Mouse (Mus musculus) lung, embryonic 14.5 days (tissue): Measurements from ENCODE around the gene Secisbp2l. TPM values are rescaled to one million over a fixed set of nuclear protein-coding genes. Genes with fewer than 3 reads are reported as not detected.

Experiments
- ATAC-seq: fragments of 200-750 bp; cut with Nextera tagmentation; 2 replicates; pipeline ENCODE4 v1.8.0; 2017; ENCODE audit warnings: mild to moderate bottlenecking, moderate TSS enrichment, moderate library complexity; ENCODE audit not compliant: insufficient read depth
- DNase-seq: peaks from one replicate; pipeline ENCODE4 v3.0.0-alpha.2; 2015
- H3K27ac ChIP-seq: fragments of 300-500 bp; sonication (generic); 2 replicates; pipeline ENCODE4 v1.5.1; 2014; ENCODE audit warnings: low read depth, mild to moderate bottlenecking, moderate library complexity
- H3K27me3 ChIP-seq: fragments of 300-500 bp; sonication (generic); 2 replicates; pipeline ENCODE4 v1.6.1; 2014; ENCODE audit warnings: low read length, control low read depth; ENCODE audit not compliant: insufficient read depth
- H3K36me3 ChIP-seq: fragments of 300-500 bp; sonication (generic); 2 replicates; pipeline ENCODE4 v1.6.1; 2014; ENCODE audit warnings: control low read depth; ENCODE audit not compliant: insufficient read depth
- H3K4me1 ChIP-seq: fragments of 300-500 bp; sonication (generic); 2 replicates; pipeline ENCODE4 v1.6.1; 2014; ENCODE audit warnings: antibody characterized with exemption, control low read depth; ENCODE audit not compliant: insufficient read depth
- H3K4me2 ChIP-seq: fragments of 300-500 bp; sonication (generic); 2 replicates; pipeline ENCODE4 v1.6.1; 2014; ENCODE audit warnings: mild to moderate bottlenecking
- H3K4me3 ChIP-seq: fragments of 300-500 bp; sonication (generic); 2 replicates; pipeline ENCODE4 v1.5.1; 2014; ENCODE audit warnings: low read depth, low read length
- H3K9ac ChIP-seq: fragments of 300-500 bp; sonication (generic); 2 replicates; pipeline ENCODE4 v1.6.1; 2014
- H3K9me3 ChIP-seq: fragments of 300-500 bp; sonication (generic); 2 replicates; pipeline ENCODE4 v1.6.1; 2016; ENCODE audit warnings: low read depth, low read length, control low read depth
- CTCF ChIP-seq: IDR thresholded peaks from 2 replicates; pipeline ENCODE4 v1.5.1; 2016; ENCODE audit warnings: antibody characterized with exemption, low read depth
- WGBS: fragments of 180-500 bp; shearing (Covaris S2); extraction: QIAGEN DNeasy Blood & Tissue Kit; methylation state at CpG from one replicate; pipeline ENCODE4 v1.1.7; 2014; 5-methylcytosine and 5-hydroxymethylcytosine counted together
- polyA plus RNA-seq: library from polyadenylated mRNA; unstranded; fragments of >200 nt; fragmentation: Nextera tagmentation; extraction: Ambion mirVana; gene quantifications from 2 replicates; pipeline ENCODE4 v1.2.1, GENCODE M21; 2014

Gene Secisbp2l
- polyA plus RNA-seq, 1 experiment from 2014 or later: 22.6 TPM

- ATAC-seq (no peak), DNase-seq (no peak)
- Histone ChIP-seq H3K27ac (no peak overlapping the region), H3K9ac (no peak overlapping the region), H3K4me1 (peaks cover 7% of the 10 kb centered on the region), H3K4me3 (no peak overlapping the region), H3K9me3 (no peaks in the 10 kb centered on the region), H3K27me3 (no peaks in the 10 kb centered on the region), H3K4me2 (no peak overlapping the region), H3K36me3 (peaks cover 5% of the 10 kb centered on the region; the same call in 1 of the 2 replicates)
- TF ChIP-seq CTCF: no peak
- 65% methylated on average over 4 of the region's 4 CpGs for WGBS
These were observed 1.7 kb upstream of the Secisbp2l start for GRCm38 (mm10) chr2:125784392-125784791.

- no peak overlapping the region for H3K4me3 ChIP-seq
- ATAC-seq (no peak), DNase-seq (no peak)
- no peaks in the 10 kb centered on the region for H3K9me3 ChIP-seq
- H3K4me1 ChIP-seq: peaks cover 7% of the 10 kb centered on the region
- 43% methylated on average over 4 of the region's 4 CpGs for WGBS
- TF ChIP-seq CTCF: no peak
- no peak overlapping the region for H3K27ac ChIP-seq
- H3K4me2 ChIP-seq: no peak overlapping the region
- H3K9ac ChIP-seq: no peak overlapping the region
- peaks cover 5% of the 10 kb centered on the region; the same call in 1 of the 2 replicates for H3K36me3 ChIP-seq
- H3K27me3 ChIP-seq: no peaks in the 10 kb centered on the region
These were observed 1.2 kb upstream of the Secisbp2l start for GRCm38 (mm10) chr2:125783868-125784267.

- peaks cover 5% of the 10 kb centered on the region; the same call in 1 of the 2 replicates for H3K36me3 ChIP-seq
- DNase-seq: no peak
- no peaks in the 10 kb centered on the region for H3K9me3 ChIP-seq
- peak overlapping the region; percentile 80 for H3K4me2 ChIP-seq
- peak overlapping the region; percentile 90 for H3K9ac ChIP-seq
- peak overlapping the region; percentile 85 for H3K4me3 ChIP-seq
- peak overlapping the region; percentile 51 for H3K27ac ChIP-seq
- 2% methylated on average over 44 of the region's 44 CpGs for WGBS
- no peak for TF ChIP-seq CTCF
- ATAC-seq: no peak; the same call in 1 of the 2 replicates
- H3K4me1 ChIP-seq: peaks cover 7% of the 10 kb centered on the region
- no peaks in the 10 kb centered on the region for H3K27me3 ChIP-seq
These were observed 522 bp downstream of the Secisbp2l start for GRCm38 (mm10) chr2:125781978-125782718.

- no peak for TF ChIP-seq CTCF
- Histone ChIP-seq H3K9ac (peak overlapping the region; percentile 90), H3K9me3 (no peaks in the 10 kb centered on the region), H3K4me2 (peak overlapping the region; percentile 80), H3K4me1 (peaks cover 7% of the 10 kb centered on the region), H3K27me3 (no peaks in the 10 kb centered on the region), H3K4me3 (peak overlapping the region; percentile 85), H3K36me3 (peaks cover 5% of the 10 kb centered on the region; the same call in 1 of the 2 replicates), H3K27ac (no peak overlapping the region)
- ATAC-seq: no peak
- peak; percentile 10 for DNase-seq
- WGBS: 61% methylated on average over 2 of the region's 2 CpGs
These were observed 1.7 kb downstream of the Secisbp2l start for GRCm38 (mm10) chr2:125781006-125781405.

GRCm38 (mm10) chr2:125778380-125778779, 4.3 kb downstream of the Secisbp2l start:
- 89% methylated on average over 12 of the region's 12 CpGs for WGBS
- DNase-seq: no peak
- Histone ChIP-seq H3K27me3 (no peaks in the 10 kb centered on the region), H3K27ac (no peak overlapping the region), H3K4me1 (peaks cover 7% of the 10 kb centered on the region), H3K36me3 (peaks cover 19% of the 10 kb centered on the region), H3K9ac (no peak overlapping the region), H3K4me3 (no peak overlapping the region), H3K4me2 (no peak overlapping the region), H3K9me3 (no peaks in the 10 kb centered on the region)
- ATAC-seq: no peak
- no peak for TF ChIP-seq CTCF

- H3K4me1 ChIP-seq: peaks cover 7% of the 10 kb centered on the region
- no peak for TF ChIP-seq CTCF
- no peak overlapping the region for H3K27ac ChIP-seq
- peaks cover 29% of the 10 kb centered on the region for H3K36me3 ChIP-seq
- no peak overlapping the region for H3K9ac ChIP-seq
- 93% methylated on average over 3 of the region's 3 CpGs for WGBS
- DNase-seq: no peak
- no peak overlapping the region for H3K4me2 ChIP-seq
- no peak overlapping the region for H3K4me3 ChIP-seq
- H3K27me3 ChIP-seq: no peaks in the 10 kb centered on the region
- no peaks in the 10 kb centered on the region for H3K9me3 ChIP-seq
- no peak for ATAC-seq
These were observed 5.7 kb downstream of the Secisbp2l start for GRCm38 (mm10) chr2:125777018-125777417.

GRCm38 (mm10) chr2:125775661-125776060, 7.0 kb downstream of the Secisbp2l start:
- Histone ChIP-seq H3K27ac (no peak overlapping the region), H3K4me3 (no peak overlapping the region), H3K4me2 (no peak overlapping the region), H3K9me3 (no peaks in the 10 kb centered on the region), H3K27me3 (no peaks in the 10 kb centered on the region), H3K4me1 (no peaks in the 10 kb centered on the region), H3K36me3 (peaks cover 40% of the 10 kb centered on the region), H3K9ac (no peak overlapping the region)
- 80% methylated on average over 7 of the region's 7 CpGs for WGBS
- ATAC-seq (no peak), DNase-seq (no peak)
- no peak for TF ChIP-seq CTCF
